Mouse (Mus musculus) MEL (cell line): Measurements from ENCODE around the gene Ptgs1. TPM values are rescaled to one million over a fixed set of nuclear protein-coding genes. Genes with fewer than 3 reads are reported as not detected.

Experiments used
- DNase-seq: peaks from one replicate; pipeline ENCODE4 v3.0.0; 2011; ENCODE audit warnings: low read depth, low spot score
- H3K27ac ChIP-seq: 2 replicates; pipeline ENCODE4 v1.5.1; 2012; ENCODE audit warnings: low read depth, mild to moderate bottlenecking, control low read depth, low read length, moderate library complexity; ENCODE audit not compliant: control insufficient read depth
- H3K27me3 ChIP-seq, 2 experiments: fragments of 150-350 bp in 1 of 2; sonication (generic) in 1 of 2; 2 replicates each; pipeline ENCODE4 v1.6.1; 2012; ENCODE audit warnings: low read length in 2 of 2, mild to moderate bottlenecking in 2 of 2, improper control_type of control experiment in 1 of 2, moderate library complexity in 1 of 2; ENCODE audit not compliant: insufficient read depth in 2 of 2, control insufficient read depth in 1 of 2
- H3K36me3 ChIP-seq, 2 experiments: 2 replicates each; pipeline ENCODE4 v1.6.1; 2012 to 2014; ENCODE audit warnings: low read length in 2 of 2, improper control_type of control experiment in 1 of 2, inconsistent platforms in 1 of 2, mild to moderate bottlenecking in 1 of 2; ENCODE audit not compliant: insufficient read depth in 2 of 2, control insufficient read depth in 1 of 2
- H3K4me1 ChIP-seq, 2 experiments: fragments of 150-350 bp in 1 of 2; sonication (generic) in 1 of 2; 2 replicates each; pipeline ENCODE4 v1.6.1; 2012; ENCODE audit warnings: low read length in 2 of 2, improper control_type of control experiment in 1 of 2, mild to moderate bottlenecking in 1 of 2; ENCODE audit not compliant: insufficient read depth in 2 of 2, control insufficient read depth in 1 of 2
- H3K4me3 ChIP-seq, 2 experiments: fragments of 150-350 bp in 1 of 2; sonication (generic) in 1 of 2; 2 replicates each; pipeline ENCODE4 v1.5.1; 2012; ENCODE audit warnings: low read depth in 2 of 2, low read length in 2 of 2, mild to moderate bottlenecking in 2 of 2, moderate library complexity in 2 of 2, control low read depth in 1 of 2, improper control_type of control experiment in 1 of 2; ENCODE audit not compliant: control insufficient read depth in 1 of 2, insufficient read depth in 1 of 2
- H3K79me2 ChIP-seq: 2 replicates; pipeline ENCODE4 v1.6.1; 2012; ENCODE audit warnings: mild to moderate bottlenecking, low read length, moderate library complexity; ENCODE audit not compliant: control insufficient read depth, poor library complexity, insufficient read depth
- H3K9ac ChIP-seq: 2 replicates; pipeline ENCODE4 v1.6.1; 2012; ENCODE audit warnings: low read depth, mild to moderate bottlenecking, control low read depth, low read length, moderate library complexity; ENCODE audit not compliant: control insufficient read depth, poor library complexity, severe bottlenecking
- H3K9me3 ChIP-seq: fragments of 150-350 bp; sonication (generic); replicated peaks from 2 replicates; pipeline ENCODE4 v1.6.1; 2012; ENCODE audit warnings: mild to moderate bottlenecking, low read length, improper control_type of control experiment, moderate library complexity; ENCODE audit not compliant: insufficient read depth
- BHLHE40 ChIP-seq: IDR thresholded peaks from 2 replicates; pipeline ENCODE4 v1.6.1; 2012; ENCODE audit warnings: low read depth, mild to moderate bottlenecking, inconsistent platforms, low read length, improper control_type of control experiment, borderline replicate concordance
- CHD1 ChIP-seq: IDR thresholded peaks from 2 replicates; pipeline ENCODE4 v1.6.1; 2012; ENCODE audit warnings: low read depth, mild to moderate bottlenecking, inconsistent platforms, low read length, improper control_type of control experiment
- CHD2 ChIP-seq: IDR thresholded peaks from 2 replicates; pipeline ENCODE4 v1.6.1; 2011; ENCODE audit warnings: low read length, improper control_type of control experiment
- CTCF ChIP-seq, 3 experiments: IDR thresholded peaks in 2 of 3; conservative IDR thresholded peaks in 1 of 3; 2 replicates each; pipeline ENCODE4 v1.5.1; 2011 to 2012; ENCODE audit warnings: low read length in 3 of 3, low read depth in 2 of 3, mild to moderate bottlenecking in 2 of 3, improper control_type of control experiment in 1 of 3, inconsistent platforms in 1 of 3, mixed read lengths in 1 of 3, moderate library complexity in 1 of 3; ENCODE audit not compliant: control insufficient read depth in 1 of 3, insufficient read depth in 1 of 3, poor library complexity in 1 of 3, severe bottlenecking in 1 of 3
- E2F4 ChIP-seq: IDR thresholded peaks from 2 replicates; pipeline ENCODE4 v1.6.1; 2011; ENCODE audit warnings: low read depth, low read length, improper control_type of control experiment, borderline replicate concordance
- ELF1 ChIP-seq: IDR thresholded peaks from 2 replicates; pipeline ENCODE4 v1.6.1; 2014; ENCODE audit warnings: low read depth, mild to moderate bottlenecking, inconsistent platforms, low read length, improper control_type of control experiment, moderate library complexity
- EP300 ChIP-seq, 2 experiments: IDR thresholded peaks; 2 replicates each; pipeline ENCODE4 v1.6.1; 2011; ENCODE audit warnings: improper control_type of control experiment in 2 of 2, low read length in 2 of 2, low read depth in 1 of 2, mild to moderate bottlenecking in 1 of 2
- MAFK ChIP-seq: IDR thresholded peaks from 2 replicates; pipeline ENCODE4 v1.6.1; 2011; ENCODE audit warnings: low read depth, mild to moderate bottlenecking, low read length, improper control_type of control experiment, borderline replicate concordance
- MAX ChIP-seq: IDR thresholded peaks from 2 replicates; pipeline ENCODE4 v1.6.1; 2011; ENCODE audit warnings: low read length, improper control_type of control experiment
- MAZ ChIP-seq: IDR thresholded peaks from 2 replicates; pipeline ENCODE4 v1.6.1; 2012; ENCODE audit warnings: low read depth, mild to moderate bottlenecking, inconsistent platforms, low read length, improper control_type of control experiment
- MXI1 ChIP-seq: IDR thresholded peaks from 2 replicates; pipeline ENCODE4 v1.6.1; 2011; ENCODE audit warnings: mild to moderate bottlenecking, low read depth, low read length, improper control_type of control experiment
- MYB ChIP-seq: IDR thresholded peaks from 2 replicates; pipeline ENCODE4 v1.6.1; 2011; ENCODE audit warnings: mild to moderate bottlenecking, low read depth, low read length, improper control_type of control experiment
- MYC ChIP-seq: IDR thresholded peaks from 2 replicates; pipeline ENCODE4 v1.6.1; 2011; ENCODE audit warnings: low read depth, mild to moderate bottlenecking, low read length, improper control_type of control experiment, moderate library complexity
- NELFE ChIP-seq: IDR thresholded peaks from 2 replicates; pipeline ENCODE4 v1.6.1; 2011; ENCODE audit warnings: low read depth, low read length, improper control_type of control experiment
- SIN3A ChIP-seq: IDR thresholded peaks from 2 replicates; pipeline ENCODE4 v1.6.1; 2012; ENCODE audit warnings: low read length, improper control_type of control experiment, inconsistent platforms
- TAL1 ChIP-seq: IDR thresholded peaks from 2 replicates; pipeline ENCODE4 v1.6.1; 2012; ENCODE audit warnings: mild to moderate bottlenecking, inconsistent platforms, low read length, moderate library complexity, mixed read lengths
- TBP ChIP-seq: IDR thresholded peaks from 2 replicates; pipeline ENCODE4 v1.8.0; 2011; ENCODE audit warnings: low read depth, low read length, improper control_type of control experiment
- TCF12 ChIP-seq: IDR thresholded peaks from 2 replicates; pipeline ENCODE4 v1.6.1; 2014; ENCODE audit warnings: low read depth, mild to moderate bottlenecking, inconsistent platforms, low read length, improper control_type of control experiment, moderate library complexity
- USF2 ChIP-seq, 2 experiments: IDR thresholded peaks; 2 replicates each; pipeline ENCODE4 v1.6.1; 2011 to 2012; ENCODE audit warnings: improper control_type of control experiment in 2 of 2, low read length in 2 of 2, borderline replicate concordance in 1 of 2, inconsistent platforms in 1 of 2, low read depth in 1 of 2, mild to moderate bottlenecking in 1 of 2; ENCODE audit not compliant: insufficient read depth in 1 of 2
- ZKSCAN1 ChIP-seq: IDR thresholded peaks from 2 replicates; pipeline ENCODE4 v1.6.1; 2012; ENCODE audit warnings: low read depth, mild to moderate bottlenecking, inconsistent platforms, low read length, improper control_type of control experiment, moderate library complexity
- ZMIZ1 ChIP-seq: IDR thresholded peaks from 2 replicates; pipeline ENCODE4 v1.6.1; 2012; ENCODE audit warnings: low read depth, mild to moderate bottlenecking, inconsistent platforms, low read length, improper control_type of control experiment, moderate library complexity
- ZNF384 ChIP-seq: IDR thresholded peaks from 2 replicates; pipeline ENCODE4 v1.6.1; 2012; ENCODE audit warnings: low read depth, mild to moderate bottlenecking, inconsistent platforms, low read length, improper control_type of control experiment
- polyA plus RNA-seq, 2 experiments: library from polyadenylated mRNA; stranded (reverse) in 1 of 2; unstranded in 1 of 2; fragments of >175 nt in 1 of 2; fragments of >200 nt in 1 of 2; gene quantifications; 2 replicates each; pipeline versions ENCODE4 v1.2.1 to v1.2.4; 2012; ENCODE audit warnings: low replicate concordance in 2 of 2, low read depth in 1 of 2; ENCODE audit not compliant: insufficient read length in 2 of 2, insufficient read depth in 1 of 2, missing spikeins in 1 of 2
- total RNA-seq: library from RNA; depleted of rRNA; stranded (reverse); fragments of 300-350 nt; gene quantifications from 2 replicates; pipeline ENCODE4 v1.2.3, GENCODE M21; 2012

Ptgs1 gene
- total and polyA plus RNA-seq, 3 experiments, result 3.9 to 20.0 TPM; not detected in 1

DNA sequence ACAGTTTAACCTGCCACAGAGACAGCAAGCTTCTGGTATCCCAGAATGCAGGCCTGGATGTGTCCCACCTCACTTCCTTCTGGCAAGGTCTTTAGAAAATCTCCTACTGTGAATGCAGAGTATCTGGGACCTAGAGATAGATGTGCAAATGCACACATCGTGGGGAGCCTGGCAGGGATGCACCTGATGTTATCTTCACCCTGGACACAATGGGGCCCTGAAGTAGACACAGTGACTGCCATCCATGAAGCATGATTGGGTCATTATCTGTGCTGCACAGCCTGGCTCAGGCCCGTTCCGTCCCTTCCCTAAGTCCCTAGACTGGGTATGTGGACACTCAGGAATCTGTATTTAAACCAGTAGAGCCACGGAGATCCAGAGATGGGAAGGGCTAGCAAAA is 25.6 kb upstream of the Ptgs1 start:
- no peak for DNase-seq
- no peak for TF ChIP-seq USF2 (IDR thresholded peaks at IDR 0.05; ENCODE audit: borderline replicate concordance in 1 of 2, insufficient read depth in 1 of 2, low read depth in 1 of 2, low read length in 2 of 2)
- peak; percentile 4 to 22; a peak in 2 of 4 replicates for TF ChIP-seq EP300 (IDR thresholded peaks at IDR 0.05; ENCODE audit: low read depth in 1 of 2, low read length in 2 of 2)
- TF ChIP-seq MAX, result no peak
- TF ChIP-seq TAL1, result peak; percentile 36; the same call in 1 of the 2 replicates
- no peak for TF ChIP-seq MYC
- no peak for TF ChIP-seq ZMIZ1
- TF ChIP-seq TBP, result no peak
- H3K27ac ChIP-seq, result no peak overlapping the region
- no peaks in the 10 kb centered on the region for H3K27me3 ChIP-seq
- H3K36me3 ChIP-seq, result no peaks in the 10 kb centered on the region; a peak in 1 of 4 replicates
- H3K9ac ChIP-seq, result no peak overlapping the region
- peaks cover 0 to 30% of the 10 kb centered on the region in 2 experiments; a peak in 2 of 4 replicates for H3K4me1 ChIP-seq
- no peak overlapping the region for H3K4me3 ChIP-seq
- no peaks in the 10 kb centered on the region for H3K79me2 ChIP-seq
- H3K9me3 ChIP-seq, result no peaks in the 10 kb centered on the region

DNA sequence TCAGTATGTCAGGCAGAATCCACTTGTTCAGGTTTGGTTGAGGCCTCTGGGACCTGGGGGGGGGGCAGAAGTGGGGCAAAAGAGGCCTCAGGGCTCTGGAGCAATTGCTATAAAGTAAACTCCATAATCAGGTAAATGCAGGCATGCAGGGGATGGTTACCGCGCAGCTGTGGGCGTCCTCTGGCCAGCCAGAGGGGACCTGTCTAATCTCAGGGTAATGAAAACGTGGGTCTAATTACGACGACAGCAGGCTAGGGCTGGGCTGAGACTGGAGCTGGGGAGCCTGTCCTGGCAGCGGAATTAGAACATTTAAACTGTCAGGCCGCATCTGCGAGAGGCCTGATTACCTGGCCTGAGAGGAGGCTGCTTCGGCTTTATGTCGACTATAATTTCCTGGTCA is 23.2 kb upstream of the Ptgs1 start:
- no peak overlapping the region for H3K4me3 ChIP-seq
- TF ChIP-seq CHD2 (no peak), ELF1 (no peak), MAZ (no peak), MXI1 (no peak), ZKSCAN1 (no peak), TCF12 (no peak), MYB (no peak), MAFK (no peak), NELFE (no peak), BHLHE40 (no peak), ZNF384 (no peak), E2F4 (no peak), CHD1 (no peak), CTCF (IDR thresholded peaks at IDR 0.05 in 2 of 3, conservative IDR thresholded peaks at IDR 0.05 in 1 of 3; ENCODE audit: control insufficient read depth in 1 of 3, insufficient read depth in 1 of 3, low read depth in 2 of 3, low read length in 3 of 3, poor library complexity in 1 of 3, severe bottlenecking in 1 of 3) (no peak), MAX (no peak), SIN3A (no peak)
- H3K79me2 ChIP-seq, result no peaks in the 10 kb centered on the region
- H3K27me3 ChIP-seq, result no peaks in the 10 kb centered on the region
- H3K36me3 ChIP-seq, result no peaks in the 10 kb centered on the region
- no peak for DNase-seq
- H3K9ac ChIP-seq, result no peak overlapping the region
- H3K27ac ChIP-seq, result no peak overlapping the region
- H3K9me3 ChIP-seq, result no peaks in the 10 kb centered on the region
- H3K4me1 ChIP-seq, result peaks cover 0 to 24% of the 10 kb centered on the region in 2 experiments; a peak in 2 of 4 replicates
